Mouse (Mus musculus) embryonic facial prominence, embryonic 14.5 days (tissue): Measurements from ENCODE around the gene Olfr624. TPM values are rescaled to one million over a fixed set of nuclear protein-coding genes. Genes with fewer than 3 reads are reported as not detected.

Experiments
- ATAC-seq: fragments of 200-750 bp; cut with Nextera tagmentation; 2 replicates; pipeline ENCODE4 v1.8.0; 2017; ENCODE audit warnings: low read depth, moderate number of reproducible peaks, moderate TSS enrichment
- DNase-seq: peaks from one replicate; pipeline ENCODE4 v3.0.0-alpha.2; 2015; ENCODE audit warnings: low spot score
- H3K27ac ChIP-seq: fragments of 300-500 bp; sonication (generic); replicated peaks from 2 replicates; pipeline ENCODE4 v1.5.1; 2014; ENCODE audit warnings: low read depth, mild to moderate bottlenecking, low read length, moderate library complexity
- H3K27me3 ChIP-seq: fragments of 300-500 bp; sonication (generic); replicated peaks from 2 replicates; pipeline ENCODE4 v1.6.1; 2014; ENCODE audit warnings: low read length; ENCODE audit not compliant: control insufficient read depth, insufficient read depth
- H3K36me3 ChIP-seq: fragments of 300-500 bp; sonication (generic); 2 replicates; pipeline ENCODE4 v1.6.1; 2014; ENCODE audit warnings: low read length, mixed read lengths; ENCODE audit not compliant: control insufficient read depth, insufficient read depth
- H3K4me1 ChIP-seq: fragments of 300-500 bp; sonication (generic); 2 replicates; pipeline ENCODE4 v1.6.1; 2014; ENCODE audit warnings: antibody characterized with exemption, low read length; ENCODE audit not compliant: control insufficient read depth, insufficient read depth
- H3K4me2 ChIP-seq: fragments of 300-500 bp; sonication (generic); 2 replicates; pipeline ENCODE4 v1.6.1; 2014; ENCODE audit warnings: low read depth, mild to moderate bottlenecking, low read length, moderate library complexity, mixed read lengths
- H3K4me3 ChIP-seq: fragments of 300-500 bp; sonication (generic); 2 replicates; pipeline ENCODE4 v1.5.1; 2014; ENCODE audit warnings: low read depth, mild to moderate bottlenecking, low read length
- H3K9ac ChIP-seq: fragments of 300-500 bp; sonication (generic); 2 replicates; pipeline ENCODE4 v1.6.1; 2014; ENCODE audit warnings: low read depth, mild to moderate bottlenecking, low read length, moderate library complexity, mixed read lengths
- H3K9me3 ChIP-seq: fragments of 300-500 bp; sonication (generic); 2 replicates; pipeline ENCODE4 v1.6.1; 2016; ENCODE audit warnings: low read length; ENCODE audit not compliant: control insufficient read depth
- polyA plus RNA-seq: library from polyadenylated mRNA; unstranded; fragments of >200 nt; fragmentation: Nextera tagmentation; extraction: Ambion mirVana; gene quantifications from 2 replicates; pipeline ENCODE4 v1.2.1, GENCODE M21; 2014

Olfr624 gene
- polyA plus RNA-seq, 1 experiment from 2014 or later, result 0.06 TPM

- Histone ChIP-seq H3K9ac (no peak overlapping the region), H3K36me3 (no peaks in the 10 kb centered on the region), H3K4me2 (no peak overlapping the region), H3K27ac (no peak overlapping the region), H3K4me3 (no peak overlapping the region), H3K9me3 (no peaks in the 10 kb centered on the region), H3K4me1 (no peaks in the 10 kb centered on the region), H3K27me3 (no peaks in the 10 kb centered on the region)
- ATAC-seq (no peak), DNase-seq (no peak)
Measured at GRCm38 (mm10) chr7:103636795-103637194, 34.2 kb downstream of the Olfr624 start.

Other genes with a start within 250 kb of the Olfr624 start
- not detected in 2 replicates for gene Olfr605, start 225.8 kb downstream of the Olfr624 start, polyA plus RNA-seq
- gene Olfr606, start 222.1 kb downstream of the Olfr624 start, polyA plus RNA-seq, result not detected in 2 replicates
- gene Olfr607, start 207.0 kb downstream of the Olfr624 start, polyA plus RNA-seq, result not detected in 2 replicates
- not detected in 2 replicates for gene Olfr608, start 201.3 kb downstream of the Olfr624 start, polyA plus RNA-seq
- not detected in 2 replicates for gene Olfr609, start 173.1 kb downstream of the Olfr624 start, polyA plus RNA-seq
- gene Olfr610, start 159.1 kb downstream of the Olfr624 start, polyA plus RNA-seq, result 0.18 TPM in 1 of 2 replicates, not detected in the other
- gene Olfr611, start 150.3 kb downstream of the Olfr624 start, polyA plus RNA-seq, result not detected in 2 replicates
- gene Olfr612, start 128.5 kb downstream of the Olfr624 start, polyA plus RNA-seq, result not detected in 2 replicates
- not detected in 2 replicates for gene Olfr613, start 123.1 kb downstream of the Olfr624 start, polyA plus RNA-seq
- gene Olfr615, start 115.1 kb downstream of the Olfr624 start, polyA plus RNA-seq, result 0.06 and 0.14 TPM in 2 replicates
- gene Olfr616, start 102.0 kb downstream of the Olfr624 start, polyA plus RNA-seq, result not detected in 2 replicates
- not detected in 2 replicates for gene Olfr617, start 98.1 kb downstream of the Olfr624 start, polyA plus RNA-seq
- gene Olfr618, start 81.1 kb downstream of the Olfr624 start, polyA plus RNA-seq, result not detected in 2 replicates
- gene Olfr619, start 70.6 kb downstream of the Olfr624 start, polyA plus RNA-seq, result not detected in 2 replicates
- gene Olfr620, start 58.7 kb downstream of the Olfr624 start, polyA plus RNA-seq, result not detected in 2 replicates
- 0.12 and 0.13 TPM in 2 replicates for gene Olfr622, start 28.5 kb downstream of the Olfr624 start, polyA plus RNA-seq
- gene Olfr623, start 7.5 kb downstream of the Olfr624 start, polyA plus RNA-seq, result not detected in 2 replicates
- not detected in 2 replicates for gene Olfr625-ps1, start 11.5 kb upstream of the Olfr624 start, polyA plus RNA-seq
- gene Olfr243, start 43.5 kb upstream of the Olfr624 start, polyA plus RNA-seq, result not detected in 2 replicates
- 0.14 TPM in 1 of 2 replicates, not detected in the other for gene Olfr628, start 59.2 kb upstream of the Olfr624 start, polyA plus RNA-seq
- not detected in 2 replicates for gene Olfr629, start 73.8 kb upstream of the Olfr624 start, polyA plus RNA-seq
- gene Olfr630, start 86.1 kb upstream of the Olfr624 start, polyA plus RNA-seq, result 0.07 TPM in 1 of 2 replicates, not detected in the other
- 0.12 and 0.26 TPM in 2 replicates for gene Olfr69, start 100.4 kb upstream of the Olfr624 start, polyA plus RNA-seq
- gene Olfr68, start 108.5 kb upstream of the Olfr624 start, polyA plus RNA-seq, result not detected in 2 replicates
- gene Olfr67, start 120.6 kb upstream of the Olfr624 start, polyA plus RNA-seq, result not detected in 2 replicates
- 4,240 and 4,969 TPM in 2 replicates for gene Hbb-bt, start 142.8 kb upstream of the Olfr624 start, polyA plus RNA-seq
- gene Hbb-bs, start 156.9 kb upstream of the Olfr624 start, polyA plus RNA-seq, result 10,123 and 13,531 TPM in 2 replicates
- not detected in 2 replicates for gene Hbb-bh2, start 169.3 kb upstream of the Olfr624 start, polyA plus RNA-seq
- gene Hbb-bh1, start 172.0 kb upstream of the Olfr624 start, polyA plus RNA-seq, result 3.6 and 8.0 TPM in 2 replicates
- gene Hbb-y, start 182.0 kb upstream of the Olfr624 start, polyA plus RNA-seq, result 391 and 1,497 TPM in 2 replicates
- gene Olfr66, start 215.1 kb upstream of the Olfr624 start, polyA plus RNA-seq, result not detected in 2 replicates
- not detected in 2 replicates for gene Olfr64, start 223.3 kb upstream of the Olfr624 start, polyA plus RNA-seq
- 0.13 and 0.35 TPM in 2 replicates for gene Olfr65, start 232.3 kb upstream of the Olfr624 start, polyA plus RNA-seq